Mouse (Mus musculus): Measurements from ENCODE around the gene Cnnm1. TPM values are rescaled to one million over a fixed set of nuclear protein-coding genes. Genes with fewer than 3 reads are reported as not detected.

Cnnm1 gene
- total RNA-seq, 2 experiments from 2014 or later: 0.42 to 0.47 TPM

DNA sequence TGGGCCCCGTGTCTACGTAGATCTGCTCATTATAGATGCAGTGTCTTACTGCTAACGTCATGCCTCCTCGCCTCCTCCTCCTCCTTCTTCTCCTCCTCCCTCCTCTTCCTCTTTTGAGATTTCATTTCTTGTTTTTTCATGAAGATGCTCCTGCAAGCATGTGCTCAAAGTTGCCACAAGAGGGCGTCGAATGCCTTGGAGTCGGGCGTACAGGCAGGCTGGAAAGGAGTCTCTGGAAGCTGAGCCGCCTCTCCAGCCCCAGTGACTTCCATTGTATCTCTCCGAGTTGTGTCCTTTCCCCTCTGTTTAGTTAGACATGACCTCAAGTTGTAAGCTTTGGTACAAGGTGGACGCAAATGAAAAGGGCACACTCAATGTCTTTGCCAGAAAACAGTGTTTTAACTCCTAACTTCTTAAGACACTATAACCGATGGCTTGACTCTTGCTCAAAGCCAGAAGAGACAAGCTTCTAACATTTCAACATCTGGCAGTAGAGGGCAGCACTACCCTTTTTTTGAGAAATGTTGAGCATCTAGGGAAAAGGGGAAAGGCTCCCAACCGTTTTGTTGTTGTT is 90.0 kb downstream of the Cnnm1 start:
- DNase-seq (ENCODE audit: low spot score in 2 of 2): peak; percentile 37 to 69

DNA sequence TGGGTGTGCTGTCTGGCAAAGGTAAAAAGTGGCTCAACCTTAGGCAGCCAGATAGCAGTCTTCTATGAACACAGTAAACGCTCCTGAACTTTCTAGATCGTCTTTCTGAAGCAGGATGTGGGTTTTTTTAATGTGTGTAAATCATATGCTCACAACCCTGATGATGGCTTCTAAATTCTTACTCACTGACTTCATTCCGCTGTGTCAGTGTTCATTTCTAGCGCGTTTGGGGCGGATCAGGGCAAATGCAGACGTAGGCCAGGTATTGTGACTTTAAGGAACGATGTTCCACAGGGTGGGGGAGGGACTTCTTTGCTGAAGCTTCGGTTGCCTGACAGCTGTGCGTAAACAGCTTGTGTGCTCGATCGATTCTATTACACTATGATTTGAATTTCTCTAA is 90.7 kb downstream of the Cnnm1 start:
- no peak for DNase-seq (ENCODE audit: low spot score in 2 of 2)

DNA sequence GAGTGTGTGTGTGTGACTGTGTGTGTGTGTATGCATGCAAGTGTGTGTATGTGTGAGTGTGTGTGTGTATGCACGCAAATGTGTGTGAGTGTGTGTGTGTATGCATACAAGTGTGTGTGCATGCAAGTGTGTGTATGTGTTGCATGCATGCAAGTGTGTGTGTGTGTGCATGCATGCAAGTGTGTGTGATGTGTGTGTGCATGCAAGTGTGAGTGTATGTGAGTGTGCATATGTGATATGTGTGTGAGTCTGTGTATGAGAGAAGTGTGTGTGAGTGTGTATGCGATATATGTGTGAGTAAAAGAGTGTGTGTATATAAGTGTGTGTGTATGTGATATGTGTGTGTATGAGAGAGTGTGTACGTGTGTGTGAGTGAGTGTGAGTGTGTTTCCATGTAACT is 95.1 kb downstream of the Cnnm1 start:
- no peak for DNase-seq (ENCODE audit: low spot score in 2 of 2)

DNA sequence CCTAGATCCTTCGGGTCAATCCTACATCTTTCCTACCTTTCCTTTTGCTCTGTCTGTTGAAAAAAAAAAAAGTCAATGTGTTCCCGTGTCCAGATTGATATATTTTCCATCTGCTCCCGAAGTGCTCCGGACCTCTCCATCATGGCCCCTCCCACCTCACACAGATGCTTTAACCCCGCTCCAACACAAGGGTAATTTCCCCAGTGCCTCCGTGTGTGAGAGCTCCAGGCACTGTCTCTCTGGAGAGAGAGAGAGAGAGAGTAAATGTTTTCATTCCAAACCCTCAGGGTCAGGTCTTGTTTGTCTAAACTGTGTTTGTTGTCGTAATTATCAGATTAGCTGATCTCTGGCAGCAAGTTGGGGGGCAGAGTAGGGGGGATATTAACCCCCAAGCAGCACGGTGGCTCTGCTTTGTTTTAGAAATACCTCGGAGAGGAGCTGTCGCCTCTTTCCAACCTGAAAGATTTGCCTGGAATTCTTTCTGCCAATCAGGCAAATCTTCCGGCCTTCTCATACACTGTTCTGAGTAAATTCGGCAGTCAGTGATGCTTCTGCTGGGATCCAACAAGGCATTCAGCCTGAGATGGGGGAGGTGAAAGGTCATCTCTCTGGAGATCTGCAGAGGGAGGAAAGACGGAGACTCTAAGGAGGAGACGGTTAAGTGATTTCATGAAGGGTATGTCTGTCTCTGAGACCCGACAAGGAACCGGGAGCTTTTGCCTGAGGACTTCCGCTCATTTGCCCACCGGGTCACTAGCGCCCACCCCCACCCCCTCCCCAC is 106.3 kb downstream of the Cnnm1 start:
- DNase-seq (ENCODE audit: low spot score in 2 of 2): no peak

Other genes with a start within 250 kb of the Cnnm1 start
- gene Hpse2, start 52.1 kb upstream of the Cnnm1 start, total RNA-seq (2021): under 1 TPM; 0.34 to 0.54 TPM
- gene Got1, start 84.2 kb downstream of the Cnnm1 start, total RNA-seq (2021): 100 to 1,000 TPM; 102 to 115 TPM
- gene Nkx2-3, start 171.9 kb downstream of the Cnnm1 start, total RNA-seq (2021): not detected
- 10 to 100 TPM; 20.9 to 24.8 TPM for gene Slc25a28, start 234.4 kb downstream of the Cnnm1 start, total RNA-seq (2021)
- 10 to 100 TPM in 1 of 2 experiments, 1 to 10 TPM in 1; 9.1 to 12.5 TPM for gene Entpd7, start 249.2 kb downstream of the Cnnm1 start, total RNA-seq (2021)